Mouse (Mus musculus) forelimb bud, embryonic 11.5 days (tissue): ENCODE measurements at regions not wholly inside any gene's neighbourhood (a gene's known extent, or its start where the extent isn't known, plus 50 kb on each side); places are given as distances from the start of the nearest gene placed in this dataset.
"Not testable (repeated sequence)": the region's sequence is repeated elsewhere in the genome, so short reads cannot be mapped to it uniquely, and the experiment has no call there.

Source experiments
- DNase-seq: peaks from one replicate; pipeline ENCODE4 v3.0.0-alpha.2; 2012; ENCODE audit warnings: low read depth, low spot score

DNA sequence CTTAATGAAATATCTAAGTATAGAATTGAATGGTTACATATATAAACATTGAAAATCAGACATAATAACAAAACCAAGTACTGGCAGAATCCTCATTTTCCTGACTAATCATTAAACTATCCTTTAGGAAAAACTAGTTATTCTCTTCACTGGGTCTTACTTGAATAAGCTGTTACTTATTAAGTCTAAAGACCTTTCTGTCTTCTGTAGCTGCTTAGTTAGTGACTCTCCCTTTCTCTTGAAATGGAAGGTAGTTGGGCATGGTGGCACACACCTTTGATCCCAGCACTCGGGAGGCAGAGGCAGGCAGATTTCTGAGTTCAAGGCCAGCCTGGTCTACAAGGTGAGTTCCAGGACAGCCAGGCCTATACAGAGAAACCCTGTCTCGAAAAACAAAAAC lies 135.9 kb upstream of the Abcb5 start:
- not testable (repeated sequence) for DNase-seq

GRCm38 (mm10) chr12:119099736-119100135 lies 133.5 kb upstream of the Abcb5 start:
- DNase-seq: no peak

GRCm38 (mm10) chr12:119097814-119098213 lies 131.6 kb upstream of the Abcb5 start:
- DNase-seq: no peak

DNA sequence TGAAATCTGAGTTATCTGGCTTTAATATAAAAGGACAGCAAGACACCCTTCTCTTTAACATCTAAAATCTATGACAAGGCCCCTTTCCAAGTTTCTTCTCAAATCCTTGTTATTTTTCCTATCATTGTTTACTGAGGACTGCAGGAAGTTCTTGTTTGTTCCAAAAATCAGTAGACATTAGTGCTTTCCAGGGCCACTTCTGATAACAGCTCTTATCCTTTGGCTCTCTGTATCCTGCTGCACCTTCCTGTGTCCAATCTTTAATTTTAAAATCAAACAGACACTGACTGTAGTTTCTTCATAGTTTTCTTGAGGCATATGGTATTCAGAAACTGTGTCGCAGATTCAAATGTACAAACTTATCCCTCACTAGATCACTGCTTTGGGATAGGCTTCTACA lies 128.1 kb upstream of the Abcb5 start:
- no peak for DNase-seq

- no peak for DNase-seq
These were observed 127.2 kb upstream of the Abcb5 start for GRCm38 (mm10) chr12:119093402-119093801.

- DNase-seq: no peak
These were observed 123.1 kb upstream of the Abcb5 start for GRCm38 (mm10) chr12:119089292-119089691.

- no peak for DNase-seq
These were observed 122.4 kb upstream of the Abcb5 start for GRCm38 (mm10) chr12:119088666-119089065.

DNA sequence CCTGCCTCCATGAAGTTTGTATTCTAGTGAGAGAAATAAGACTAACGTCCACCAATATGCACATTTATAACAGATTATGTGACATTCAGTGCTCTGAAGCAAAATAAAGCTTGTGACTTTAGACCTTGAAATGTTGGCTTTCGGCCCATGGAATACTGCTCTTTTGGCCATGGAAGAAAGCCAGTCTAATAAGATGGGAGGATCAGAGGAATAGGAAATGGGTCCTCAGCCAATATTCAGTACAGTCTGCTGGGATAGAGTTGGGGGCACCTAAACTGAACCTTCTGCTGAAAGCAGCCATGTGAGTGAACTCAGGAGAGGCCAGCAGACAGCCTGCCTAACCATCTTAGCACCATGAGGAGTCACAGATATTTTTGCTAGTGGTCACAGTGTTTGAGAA lies 118.6 kb upstream of the Abcb5 start:
- DNase-seq: no peak

- no peak for DNase-seq
These were observed 116.6 kb upstream of the Abcb5 start for GRCm38 (mm10) chr12:119082781-119083180.

GRCm38 (mm10) chr12:119075825-119076224 lies 109.6 kb upstream of the Abcb5 start:
- no peak for DNase-seq

GRCm38 (mm10) chr12:119074742-119075478 lies 108.7 kb upstream of the Abcb5 start:
- no peak for DNase-seq

- no peak for DNase-seq
These were observed 107.9 kb upstream of the Abcb5 start for GRCm38 (mm10) chr12:119074147-119074546.

- no peak for DNase-seq
These were observed 104.7 kb upstream of the Abcb5 start for GRCm38 (mm10) chr12:119070963-119071362.

DNA sequence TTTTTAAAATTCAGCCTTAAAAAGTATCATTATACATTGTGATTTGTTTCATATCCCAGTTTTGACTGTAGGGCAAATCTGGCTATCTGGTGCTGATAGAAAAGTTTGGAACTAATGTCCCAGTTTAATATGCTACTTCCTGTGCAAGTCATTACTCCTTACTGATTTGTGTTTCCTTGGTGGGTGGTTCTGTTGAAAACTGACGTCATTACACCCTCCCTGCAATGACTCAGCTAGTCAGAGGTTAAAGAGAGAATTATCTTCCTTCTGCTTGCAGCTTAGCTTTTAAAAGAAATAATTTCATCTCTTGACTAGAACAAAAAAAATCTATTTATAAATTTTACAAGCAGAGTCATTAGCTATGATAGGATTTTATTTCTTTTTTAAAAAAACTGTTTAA lies 104.2 kb upstream of the Abcb5 start:
- no peak for DNase-seq

DNA sequence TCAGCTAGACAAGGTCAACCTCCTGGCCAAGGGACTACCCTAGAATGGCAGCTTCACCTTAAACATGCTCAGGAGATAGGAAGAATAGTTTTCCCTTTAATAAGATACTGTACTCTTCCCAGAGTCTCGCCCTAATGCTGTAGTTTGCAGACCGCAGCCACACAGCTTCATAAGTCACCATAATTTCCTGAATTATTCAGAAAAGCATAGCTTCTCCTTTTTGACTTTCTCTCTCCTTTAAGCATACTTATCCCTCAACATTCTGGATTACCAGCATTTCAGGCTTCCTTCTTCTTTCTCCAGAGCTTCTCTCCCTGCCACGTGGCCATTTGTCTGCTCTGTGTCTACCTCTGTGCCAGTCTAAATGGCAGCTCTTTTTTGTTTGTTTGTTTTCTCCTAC lies 103.5 kb upstream of the Abcb5 start:
- DNase-seq: no peak

GRCm38 (mm10) chr12:119068079-119068478 lies 101.9 kb upstream of the Abcb5 start:
- no peak for DNase-seq

- DNase-seq: no peak
These were observed 96.7 kb upstream of the Abcb5 start for GRCm38 (mm10) chr12:119062931-119063330.

DNA sequence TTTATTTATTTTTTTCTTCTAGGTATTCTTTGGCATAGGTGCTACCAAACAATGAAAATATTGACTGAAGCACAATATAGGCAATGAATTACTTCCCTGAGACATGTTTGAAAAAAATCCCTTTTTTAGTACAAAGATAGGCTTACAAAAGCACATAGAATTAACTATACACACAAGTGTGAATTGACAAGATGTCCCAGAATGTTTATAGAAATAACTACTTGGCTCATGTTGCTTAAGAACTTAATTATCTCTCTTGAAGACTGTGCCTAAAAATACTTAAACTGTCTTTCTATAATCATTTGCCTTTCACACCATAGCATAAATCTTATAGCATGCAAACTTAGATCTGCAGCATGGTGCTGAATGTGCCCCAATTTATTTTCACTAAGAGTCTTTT lies 96.3 kb upstream of the Abcb5 start:
- no peak for DNase-seq

GRCm38 (mm10) chr12:119054560-119054959 lies 88.3 kb upstream of the Abcb5 start:
- no peak for DNase-seq

- DNase-seq: no peak
These were observed 85.6 kb upstream of the Abcb5 start for GRCm38 (mm10) chr12:119051692-119052379.

- DNase-seq: no peak
These were observed 72.1 kb upstream of the Abcb5 start for GRCm38 (mm10) chr12:119038306-119038705.

DNA sequence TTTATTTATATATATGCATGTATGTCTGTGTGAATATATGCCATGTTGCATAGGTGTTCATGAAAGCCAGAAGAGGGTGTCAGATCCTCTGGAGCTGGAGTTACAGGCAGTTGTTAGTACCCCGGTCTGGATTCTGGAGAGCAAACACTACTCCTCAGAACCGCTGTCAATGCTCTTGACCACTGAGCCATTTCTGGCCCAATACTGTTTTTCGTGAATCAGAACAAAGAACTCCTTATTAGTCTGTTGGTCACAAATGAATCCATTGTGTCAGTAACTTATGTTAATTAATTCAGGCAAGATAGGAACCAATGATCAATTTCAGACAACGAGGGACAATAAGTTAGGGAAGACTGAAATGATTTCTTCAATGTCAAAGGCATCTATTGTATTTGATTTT lies 68.6 kb upstream of the Abcb5 start:
- no peak for DNase-seq

GRCm38 (mm10) chr12:119028711-119029110 lies 62.5 kb upstream of the Abcb5 start:
- DNase-seq: no peak
